Mouse (Mus musculus): ENCODE results near the gene Sytl2. TPM values are rescaled to one million over a fixed set of nuclear protein-coding genes. Genes with fewer than 3 reads are reported as not detected.

The Sytl2 gene
- polyA plus RNA-seq, 1 experiment from 2014 or later = 21.9 TPM

- no peak overlapping the region for H3K4me3 ChIP-seq (ENCODE audit: low read depth, low read length)
- H3K36me3 ChIP-seq (ENCODE audit: control insufficient read depth, insufficient read depth, low read length) = no peaks in the 10 kb centered on the region
- H3K27ac ChIP-seq (ENCODE audit: low read length) = no peak overlapping the region
- H3K9ac ChIP-seq (replicated peaks; ENCODE audit: low read depth, low read length) = no peak overlapping the region
- no peaks in the 10 kb centered on the region for H3K27me3 ChIP-seq (ENCODE audit: control insufficient read depth, insufficient read depth, low read length)
- no peak for ATAC-seq (ENCODE audit: insufficient number of reproducible peaks, insufficient read depth, low FRiP score, low read depth)
- no peak overlapping the region for H3K4me2 ChIP-seq (replicated peaks; ENCODE audit: low read depth, low read length)
- H3K9me3 ChIP-seq (ENCODE audit: control insufficient read depth, low read depth, low read length) = no peaks in the 10 kb centered on the region
- 61% methylated on average over 3 of the region's 3 CpGs for WGBS
- peaks cover 4% of the 10 kb centered on the region; the same call in 1 of the 2 replicates for H3K4me1 ChIP-seq (ENCODE audit: control insufficient read depth, insufficient read depth, low read length)
Measured at GRCm38 (mm10) chr7:90277246-90277645, 24.8 kb upstream of the Sytl2 start.

- Histone ChIP-seq H3K4me3 (ENCODE audit: low read depth, low read length) (no peak overlapping the region), H3K9ac (replicated peaks; ENCODE audit: low read depth, low read length) (no peak overlapping the region), H3K4me1 (ENCODE audit: control insufficient read depth, insufficient read depth, low read length) (peaks cover 4% of the 10 kb centered on the region; the same call in 1 of the 2 replicates), H3K9me3 (ENCODE audit: control insufficient read depth, low read depth, low read length) (no peaks in the 10 kb centered on the region), H3K4me2 (replicated peaks; ENCODE audit: low read depth, low read length) (no peak overlapping the region), H3K27me3 (ENCODE audit: control insufficient read depth, insufficient read depth, low read length) (no peaks in the 10 kb centered on the region), H3K36me3 (ENCODE audit: control insufficient read depth, insufficient read depth, low read length) (no peaks in the 10 kb centered on the region), H3K27ac (ENCODE audit: low read length) (no peak overlapping the region)
- peak; percentile 53; the same call in 1 of the 2 replicates for ATAC-seq (ENCODE audit: insufficient number of reproducible peaks, insufficient read depth, low FRiP score, low read depth)
- WGBS = 60% methylated on average over 4 of the region's 4 CpGs
Measured at GRCm38 (mm10) chr7:90277769-90278168, 24.3 kb upstream of the Sytl2 start.

GRCm38 (mm10) chr7:90279136-90279535, 22.9 kb upstream of the Sytl2 start:
- Histone ChIP-seq H3K4me2 (replicated peaks; ENCODE audit: low read depth, low read length) (no peak overlapping the region), H3K9me3 (ENCODE audit: control insufficient read depth, low read depth, low read length) (no peaks in the 10 kb centered on the region), H3K4me3 (ENCODE audit: low read depth, low read length) (no peak overlapping the region), H3K36me3 (ENCODE audit: control insufficient read depth, insufficient read depth, low read length) (no peaks in the 10 kb centered on the region), H3K27me3 (ENCODE audit: control insufficient read depth, insufficient read depth, low read length) (no peaks in the 10 kb centered on the region), H3K4me1 (ENCODE audit: control insufficient read depth, insufficient read depth, low read length) (peaks cover 4% of the 10 kb centered on the region; the same call in 1 of the 2 replicates), H3K27ac (ENCODE audit: low read length) (no peak overlapping the region), H3K9ac (replicated peaks; ENCODE audit: low read depth, low read length) (no peak overlapping the region)
- 91% methylated on average over 4 of the region's 4 CpGs for WGBS
- ATAC-seq (ENCODE audit: insufficient number of reproducible peaks, insufficient read depth, low FRiP score, low read depth) = no peak

- H3K4me2 ChIP-seq (replicated peaks; ENCODE audit: low read depth, low read length) = no peak overlapping the region
- H3K9ac ChIP-seq (replicated peaks; ENCODE audit: low read depth, low read length) = no peak overlapping the region
- ATAC-seq (ENCODE audit: insufficient number of reproducible peaks, insufficient read depth, low FRiP score, low read depth) = no peak
- H3K4me3 ChIP-seq (ENCODE audit: low read depth, low read length) = no peak overlapping the region
- 68% methylated on average over 11 of the region's 11 CpGs for WGBS
- H3K4me1 ChIP-seq (ENCODE audit: control insufficient read depth, insufficient read depth, low read length) = peaks cover 4% of the 10 kb centered on the region; the same call in 1 of the 2 replicates
- no peaks in the 10 kb centered on the region for H3K9me3 ChIP-seq (ENCODE audit: control insufficient read depth, low read depth, low read length)
- H3K27ac ChIP-seq (ENCODE audit: low read length) = no peak overlapping the region
- H3K27me3 ChIP-seq (ENCODE audit: control insufficient read depth, insufficient read depth, low read length) = no peaks in the 10 kb centered on the region
- no peaks in the 10 kb centered on the region for H3K36me3 ChIP-seq (ENCODE audit: control insufficient read depth, insufficient read depth, low read length)
Measured at GRCm38 (mm10) chr7:90280274-90280875, 21.7 kb upstream of the Sytl2 start.

- ATAC-seq (ENCODE audit: insufficient number of reproducible peaks, insufficient read depth, low FRiP score, low read depth) = no peak
- Histone ChIP-seq H3K9me3 (ENCODE audit: control insufficient read depth, low read depth, low read length) (no peaks in the 10 kb centered on the region), H3K9ac (replicated peaks; ENCODE audit: low read depth, low read length) (no peak overlapping the region), H3K4me2 (replicated peaks; ENCODE audit: low read depth, low read length) (no peak overlapping the region), H3K27ac (ENCODE audit: low read length) (no peak overlapping the region), H3K27me3 (ENCODE audit: control insufficient read depth, insufficient read depth, low read length) (no peaks in the 10 kb centered on the region), H3K4me1 (ENCODE audit: control insufficient read depth, insufficient read depth, low read length) (peaks cover 4% of the 10 kb centered on the region; the same call in 1 of the 2 replicates), H3K36me3 (ENCODE audit: control insufficient read depth, insufficient read depth, low read length) (no peaks in the 10 kb centered on the region), H3K4me3 (ENCODE audit: low read depth, low read length) (no peak overlapping the region)
- WGBS = 51% methylated on average over 8 of the region's 8 CpGs
Measured at GRCm38 (mm10) chr7:90280878-90281277, 21.2 kb upstream of the Sytl2 start.

GRCm38 (mm10) chr7:90281759-90282546, 20.1 kb upstream of the Sytl2 start:
- H3K4me1 ChIP-seq (ENCODE audit: control insufficient read depth, insufficient read depth, low read length) = peaks cover 4% of the 10 kb centered on the region; the same call in 1 of the 2 replicates
- WGBS = 59% methylated on average over 11 of the region's 11 CpGs
- no peak overlapping the region for H3K27ac ChIP-seq (ENCODE audit: low read length)
- H3K27me3 ChIP-seq (ENCODE audit: control insufficient read depth, insufficient read depth, low read length) = no peaks in the 10 kb centered on the region
- no peaks in the 10 kb centered on the region for H3K9me3 ChIP-seq (ENCODE audit: control insufficient read depth, low read depth, low read length)
- no peak overlapping the region for H3K4me2 ChIP-seq (replicated peaks; ENCODE audit: low read depth, low read length)
- no peak overlapping the region for H3K9ac ChIP-seq (replicated peaks; ENCODE audit: low read depth, low read length)
- ATAC-seq (ENCODE audit: insufficient number of reproducible peaks, insufficient read depth, low FRiP score, low read depth) = no peak
- no peak overlapping the region for H3K4me3 ChIP-seq (ENCODE audit: low read depth, low read length)
- H3K36me3 ChIP-seq (ENCODE audit: control insufficient read depth, insufficient read depth, low read length) = no peaks in the 10 kb centered on the region

GRCm38 (mm10) chr7:90282786-90283185, 19.3 kb upstream of the Sytl2 start:
- Histone ChIP-seq H3K9me3 (ENCODE audit: control insufficient read depth, low read depth, low read length) (no peaks in the 10 kb centered on the region), H3K4me1 (ENCODE audit: control insufficient read depth, insufficient read depth, low read length) (peaks cover 4% of the 10 kb centered on the region; the same call in 1 of the 2 replicates), H3K9ac (replicated peaks; ENCODE audit: low read depth, low read length) (no peak overlapping the region), H3K36me3 (ENCODE audit: control insufficient read depth, insufficient read depth, low read length) (no peaks in the 10 kb centered on the region), H3K4me3 (ENCODE audit: low read depth, low read length) (no peak overlapping the region), H3K27ac (ENCODE audit: low read length) (no peak overlapping the region), H3K27me3 (ENCODE audit: control insufficient read depth, insufficient read depth, low read length) (no peaks in the 10 kb centered on the region), H3K4me2 (replicated peaks; ENCODE audit: low read depth, low read length) (no peak overlapping the region)
- no peak for ATAC-seq (ENCODE audit: insufficient number of reproducible peaks, insufficient read depth, low FRiP score, low read depth)
- 85% methylated on average over 1 of the region's 1 CpGs for WGBS

GRCm38 (mm10) chr7:90284793-90285192, 17.3 kb upstream of the Sytl2 start:
- Histone ChIP-seq H3K9ac (replicated peaks; ENCODE audit: low read depth, low read length) (no peak overlapping the region), H3K9me3 (ENCODE audit: control insufficient read depth, low read depth, low read length) (no peaks in the 10 kb centered on the region), H3K36me3 (ENCODE audit: control insufficient read depth, insufficient read depth, low read length) (no peaks in the 10 kb centered on the region), H3K4me1 (ENCODE audit: control insufficient read depth, insufficient read depth, low read length) (peaks cover 4% of the 10 kb centered on the region; the same call in 1 of the 2 replicates), H3K27ac (ENCODE audit: low read length) (no peak overlapping the region), H3K4me3 (ENCODE audit: low read depth, low read length) (no peak overlapping the region), H3K4me2 (replicated peaks; ENCODE audit: low read depth, low read length) (peak overlapping the region; percentile 10; the same call in 1 of the 2 replicates), H3K27me3 (ENCODE audit: control insufficient read depth, insufficient read depth, low read length) (no peaks in the 10 kb centered on the region)
- ATAC-seq (ENCODE audit: insufficient number of reproducible peaks, insufficient read depth, low FRiP score, low read depth) = peak; percentile 46; the same call in 1 of the 2 replicates
- WGBS = 33% methylated on average over 7 of the region's 7 CpGs

All from stomach, embryonic 14.5 days (tissue).